Mouse (Mus musculus): Measurements from ENCODE around the gene Ngdn.
A peak's percentile ranks its signal among the peaks of the same experiment; 100 is the strongest.
"Not testable (repeated sequence)": the region's sequence is repeated elsewhere in the genome, so short reads cannot be mapped to it uniquely, and the experiment has no call there.

Gene Ngdn

DNA sequence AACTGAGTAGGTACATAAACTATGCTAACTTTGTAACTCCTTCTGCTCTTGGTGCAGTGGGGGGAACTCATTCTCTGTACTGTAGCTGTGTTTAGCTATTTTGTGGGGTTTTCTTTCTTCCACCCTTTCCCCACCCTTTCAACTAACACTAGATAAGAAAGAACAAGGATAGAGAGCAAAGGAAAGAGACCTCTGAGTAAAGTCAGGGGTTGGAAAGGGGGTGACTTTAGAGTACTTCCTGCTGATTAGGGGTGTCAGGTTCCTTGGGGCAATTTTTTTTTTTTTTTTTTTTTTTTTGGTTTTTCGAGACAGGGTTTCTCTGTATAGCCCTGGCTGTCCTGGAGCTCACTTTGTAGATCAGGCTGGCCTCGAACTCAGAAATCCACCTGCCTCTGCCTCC lies 28.4 kb downstream of the Ngdn start:
- DNase-seq: not testable (repeated sequence)

GRCm38 (mm10) chr14:55047971-55048531 lies 32.8 kb downstream of the Ngdn start:
- DNase-seq: no peak

- DNase-seq: peak; percentile 95
Observed at GRCm38 (mm10) chr14:55052496-55052895, 37.2 kb downstream of the Ngdn start.

- no peak for DNase-seq
Observed at GRCm38 (mm10) chr14:55053050-55053449, 37.8 kb downstream of the Ngdn start.

DNA sequence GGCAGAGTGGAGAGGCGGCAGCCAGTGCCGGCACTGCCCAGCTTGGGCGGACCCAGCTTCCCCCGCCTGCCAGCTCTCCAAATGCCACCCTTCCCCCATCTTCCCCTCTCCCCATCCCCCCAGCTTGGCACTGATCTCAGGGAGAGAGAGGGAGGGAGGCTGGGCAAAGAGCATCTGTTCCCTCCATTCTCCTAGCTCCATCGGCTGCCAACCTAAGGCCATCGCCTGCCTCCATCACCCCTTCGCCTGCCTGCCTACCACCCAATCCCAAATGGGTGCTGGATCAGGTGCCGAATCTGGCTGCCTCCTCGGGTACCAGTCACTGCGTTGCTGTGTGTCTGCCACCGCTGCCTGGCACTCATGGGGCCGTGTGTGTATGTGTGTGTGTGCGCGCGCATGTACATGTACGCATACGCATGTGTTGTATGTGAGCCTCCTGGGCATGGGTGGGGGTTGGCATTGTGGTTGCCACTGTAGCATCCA lies 38.5 kb downstream of the Ngdn start:
- DNase-seq: peak; percentile 98

GRCm38 (mm10) chr14:55054191-55054749 lies 39.0 kb downstream of the Ngdn start:
- DNase-seq: peak; percentile 92

DNA sequence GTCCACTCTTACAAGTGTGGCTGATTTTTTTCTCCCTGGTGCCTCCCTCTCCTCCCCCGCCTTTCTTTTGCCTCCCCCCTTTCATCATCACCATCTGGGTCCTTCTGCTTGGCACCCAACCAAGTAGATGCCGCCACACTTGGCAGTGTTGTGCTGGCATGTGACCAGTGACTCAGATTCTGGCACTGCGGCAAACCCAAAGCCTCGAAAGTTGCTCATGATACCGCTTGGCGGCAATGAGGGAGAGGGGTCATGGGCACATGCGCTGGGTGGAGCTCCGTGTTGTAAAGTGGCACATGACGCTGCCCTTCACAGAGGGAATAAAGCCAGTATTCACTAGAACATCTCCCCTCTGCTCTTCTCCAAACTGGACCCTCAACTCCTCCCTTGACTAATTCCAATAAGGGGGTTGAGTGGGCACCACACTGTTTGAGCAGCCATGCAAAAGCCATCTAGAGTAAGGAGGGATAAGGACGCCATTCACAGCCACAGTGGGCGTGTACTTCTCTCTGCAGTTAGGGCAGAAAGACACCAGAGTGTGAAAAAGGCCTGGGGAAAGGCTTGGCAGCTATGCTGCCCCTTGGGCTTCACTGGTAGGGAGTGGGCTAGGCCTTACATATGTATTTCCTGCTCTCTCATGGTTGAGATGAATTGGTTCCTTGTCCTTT lies 40.0 kb downstream of the Ngdn start:
- peak; percentile 98 for DNase-seq

DNA sequence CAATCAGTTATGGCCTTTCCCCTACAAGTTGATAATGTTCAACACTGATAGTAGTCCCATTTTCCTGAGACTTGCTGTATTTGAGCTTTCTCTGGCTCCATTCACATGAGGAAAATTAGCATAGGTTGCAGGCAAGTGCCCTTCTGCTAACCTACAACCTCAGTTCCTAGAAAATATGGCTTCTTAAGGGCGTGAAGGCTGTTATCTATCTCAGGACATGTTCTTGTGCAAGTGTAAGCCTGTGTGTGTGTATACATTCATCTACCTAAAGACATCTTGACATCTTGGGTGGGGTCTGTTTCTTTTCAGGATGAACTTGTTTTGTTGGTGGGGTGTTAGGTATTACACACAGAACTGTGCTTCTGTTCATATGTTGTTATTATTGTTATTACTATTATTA lies 43.8 kb downstream of the Ngdn start:
- no peak for DNase-seq

- no peak for DNase-seq
Observed at GRCm38 (mm10) chr14:55059931-55060330, 44.7 kb downstream of the Ngdn start.

- peak; percentile 41 for DNase-seq
Observed at GRCm38 (mm10) chr14:55061845-55062244, 46.6 kb downstream of the Ngdn start.

DNA sequence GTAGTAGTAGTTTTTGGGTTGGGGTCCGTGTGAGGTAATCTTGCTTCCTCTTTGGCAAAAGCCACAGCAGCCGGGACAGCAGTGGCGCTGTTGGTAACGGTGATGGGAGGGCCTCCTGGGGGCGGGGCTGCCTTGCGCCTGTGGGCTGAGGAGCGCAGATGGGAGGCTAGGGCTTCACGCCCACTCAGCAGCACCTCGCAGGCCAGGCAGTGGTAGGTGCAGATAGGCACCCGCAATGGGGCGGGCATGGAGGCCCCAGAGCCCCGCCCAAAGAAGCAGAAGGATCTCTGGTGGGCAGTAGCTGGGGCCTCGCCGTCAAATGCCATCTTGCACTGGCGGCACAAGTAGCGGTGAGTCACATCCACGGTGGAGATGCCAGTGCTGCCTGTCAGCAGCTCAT lies 47.4 kb downstream of the Ngdn start:
- DNase-seq: peak; percentile 81

DNA sequence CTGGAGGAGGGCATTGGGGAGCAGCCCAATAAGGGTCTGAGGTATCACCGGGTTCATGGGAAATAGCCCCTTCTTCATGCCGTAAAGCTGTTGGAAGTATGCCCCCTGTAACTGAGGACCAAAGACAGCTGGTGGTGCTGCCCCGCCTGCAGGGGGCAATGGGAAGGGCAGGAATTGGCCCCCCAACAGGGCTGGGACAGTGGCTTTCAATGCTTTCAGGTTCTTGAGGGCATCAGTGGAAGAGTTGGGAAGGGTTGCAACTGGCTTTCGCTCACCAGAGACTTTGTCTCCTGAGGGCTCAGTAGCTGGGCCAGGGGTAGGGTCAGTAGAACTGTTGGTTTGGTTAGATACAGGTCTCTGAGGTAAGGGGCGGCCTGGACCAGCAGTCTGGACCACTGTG lies 47.9 kb downstream of the Ngdn start:
- no peak for DNase-seq

DNA sequence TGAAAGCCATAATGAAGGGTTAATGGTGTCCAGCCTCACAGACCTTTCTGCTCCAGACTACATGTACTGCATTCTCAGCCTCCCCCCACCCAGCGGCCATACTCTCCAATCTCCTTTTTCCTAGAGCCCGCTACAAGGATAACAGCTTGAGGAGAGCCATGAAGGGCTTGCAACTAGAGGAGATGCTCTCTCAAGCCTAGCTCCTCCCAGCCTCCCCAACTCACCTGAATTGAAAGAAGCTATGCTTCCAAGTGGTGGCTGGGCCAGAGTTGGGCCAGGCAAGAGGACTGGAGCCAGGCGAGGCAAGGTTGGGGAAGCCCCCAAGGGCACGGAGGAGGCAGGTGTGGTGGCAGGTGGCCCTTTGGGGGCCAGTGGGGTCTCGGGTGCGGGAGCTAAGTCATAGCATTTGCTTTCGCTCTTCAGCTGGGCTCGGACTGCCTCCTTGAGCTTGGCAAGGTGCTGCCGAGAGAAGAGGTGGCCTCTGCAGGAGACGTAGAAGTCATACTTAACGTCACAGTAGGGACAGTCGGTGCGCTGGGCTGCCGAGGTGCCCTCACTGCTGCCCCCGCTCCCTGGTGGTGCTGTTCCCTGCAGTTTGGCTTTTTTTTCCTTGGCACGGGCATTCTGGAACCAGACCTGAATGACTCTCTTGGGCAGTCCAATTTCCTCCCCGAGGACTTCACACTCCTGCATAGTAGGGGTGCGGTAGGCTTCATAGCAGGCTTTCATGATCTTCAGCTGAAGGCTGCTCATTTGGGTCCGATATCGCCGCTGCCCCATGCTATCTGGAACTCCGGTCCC lies 48.5 kb downstream of the Ngdn start:
- DNase-seq: peak; percentile 74

DNA sequence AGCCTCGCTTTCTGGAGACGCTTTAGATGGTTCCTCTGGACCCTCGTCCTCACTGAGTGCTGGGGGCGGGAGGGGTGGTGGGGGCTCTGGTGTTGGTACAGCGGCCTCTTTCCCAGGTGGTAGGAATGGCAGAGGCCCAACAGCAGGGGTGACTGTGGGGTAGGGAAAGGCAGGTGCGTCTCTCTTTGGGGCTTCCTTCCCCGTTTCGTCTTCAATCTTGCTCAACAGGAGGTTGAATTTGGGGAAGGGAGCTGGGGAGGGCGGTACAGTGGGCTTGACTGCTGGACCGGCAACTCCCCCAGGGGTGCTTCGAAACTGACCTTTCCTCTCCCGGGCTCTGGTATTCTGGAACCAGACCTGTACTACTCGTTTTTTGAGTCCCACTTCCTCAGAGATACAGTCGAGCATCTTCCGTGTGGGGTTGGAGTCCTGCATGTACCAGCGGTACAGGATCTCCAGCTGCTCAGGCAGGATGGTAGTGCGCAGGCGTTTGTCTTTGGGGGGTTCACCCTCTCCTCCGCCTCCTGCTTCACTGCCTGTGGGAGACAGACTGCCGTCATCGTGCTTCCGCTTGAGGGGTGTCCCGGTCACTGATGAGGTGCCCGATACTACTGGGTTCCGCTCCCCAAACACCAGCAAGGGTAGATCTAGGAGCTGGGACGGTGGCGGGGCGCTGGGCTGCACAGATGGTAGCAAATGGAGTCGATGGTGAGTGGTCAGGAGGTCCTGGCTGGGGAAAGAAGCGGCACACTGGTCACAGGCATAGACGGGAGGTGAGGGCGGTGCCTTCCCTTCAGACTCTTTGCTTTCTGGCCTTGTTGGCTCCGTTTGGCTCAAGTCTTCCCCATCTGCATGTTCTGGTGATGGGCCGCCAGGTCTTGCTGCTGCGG lies 49.5 kb downstream of the Ngdn start:
- DNase-seq: peak; percentile 74

DNA sequence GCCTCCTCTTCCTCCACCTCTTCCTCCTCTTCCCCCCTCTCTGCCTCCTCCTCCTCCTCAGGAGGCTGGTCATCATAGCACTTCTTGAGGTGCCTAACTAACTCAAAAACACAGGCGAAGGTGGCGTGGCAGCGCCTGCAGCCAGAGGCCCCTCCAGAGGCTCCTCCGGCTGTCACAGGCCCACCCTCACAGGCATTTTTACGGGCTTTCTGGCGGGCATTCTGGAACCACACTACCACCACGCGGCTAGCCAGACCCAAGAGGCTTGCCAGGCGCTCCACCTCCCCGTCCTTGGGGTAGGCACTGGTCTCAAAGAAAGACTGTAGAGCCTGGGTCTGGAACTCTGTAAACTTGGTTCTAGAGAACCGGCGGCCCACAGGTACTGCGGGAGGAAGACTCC lies 50.1 kb downstream of the Ngdn start:
- DNase-seq: no peak

DNA sequence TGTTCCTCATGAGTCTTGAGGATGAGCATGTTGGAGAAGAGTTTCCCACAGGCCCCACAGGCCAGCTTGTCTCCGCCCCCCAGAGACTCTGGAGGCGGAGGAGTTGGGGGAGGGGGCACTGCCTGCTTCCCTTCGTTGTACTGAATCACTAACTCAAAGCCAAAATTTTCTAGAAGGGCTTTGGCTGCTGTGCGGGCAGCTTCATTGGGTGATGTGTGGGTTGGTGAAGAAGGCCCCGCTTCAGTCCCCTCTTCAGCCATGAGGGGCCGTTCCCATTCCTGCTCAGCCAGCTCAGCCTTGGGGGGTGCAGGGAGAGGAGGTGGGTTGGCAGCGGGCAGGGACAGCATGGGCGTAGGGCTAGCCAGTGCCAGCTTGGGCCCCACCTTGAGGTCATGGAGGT lies 50.8 kb downstream of the Ngdn start:
- DNase-seq: no peak

- DNase-seq: no peak
Observed at GRCm38 (mm10) chr14:55071756-55072155, 56.5 kb downstream of the Ngdn start.
